Mouse (Mus musculus) kidney, adult 2 months (tissue): ENCODE data around the gene Ptafr.

ENCODE experiments used
- CTCF ChIP-seq: fragments of 200-500 bp; conservative IDR thresholded peaks from 2 replicates; pipeline ENCODE4 v1.5.1; 2011; ENCODE audit warnings: low read depth, mild to moderate bottlenecking, control low read depth, low read length, moderate library complexity, mixed read lengths; ENCODE audit not compliant: insufficient read depth, insufficient read length
- POLR2A ChIP-seq: fragments of 200-500 bp; IDR thresholded peaks from one replicate; pipeline ENCODE4 v1.6.1; 2011; ENCODE audit warnings: low read depth, low read length, control low read depth

GRCm38 (mm10) chr4:132563965-132564364 is at the start of gene Ptafr:
- TF ChIP-seq CTCF, result no peak
- no peak for TF ChIP-seq POLR2A
